Mouse (Mus musculus): ENCODE results near the gene Sacs.

Sacs gene

DNA sequence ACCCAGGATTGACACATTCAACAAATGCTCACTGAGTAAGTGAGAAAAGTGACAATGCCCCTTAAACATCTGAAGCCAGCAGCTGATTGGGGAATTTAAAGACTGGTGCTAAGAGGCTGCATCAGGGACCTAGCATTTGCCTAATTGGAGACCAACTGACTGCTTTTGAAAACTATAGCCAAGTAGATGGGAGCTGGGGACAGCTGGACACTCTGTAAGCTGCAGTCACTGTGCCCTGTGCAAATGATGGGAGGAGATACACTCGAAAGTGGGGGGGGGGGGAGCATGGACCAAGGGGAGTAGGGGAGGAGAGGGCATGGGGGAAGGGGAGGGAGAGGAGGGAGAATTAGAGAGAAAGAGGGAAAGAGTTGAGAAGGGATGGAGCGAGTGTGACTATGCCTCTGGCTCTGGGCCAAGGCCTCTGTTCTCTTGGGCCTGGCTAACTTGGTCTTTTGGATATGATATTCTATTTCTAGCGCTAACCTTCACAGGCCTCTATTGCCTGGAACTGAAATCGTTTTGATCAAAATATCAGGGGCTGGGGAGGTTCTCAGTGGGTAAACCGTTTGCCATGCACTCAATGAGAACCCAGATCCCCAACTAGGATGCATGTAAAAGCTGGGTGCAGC is 97.7 kb downstream of the Sacs start:
- in situ Hi-C loops (cut with MboI, MseI), result no loop called here

DNA sequence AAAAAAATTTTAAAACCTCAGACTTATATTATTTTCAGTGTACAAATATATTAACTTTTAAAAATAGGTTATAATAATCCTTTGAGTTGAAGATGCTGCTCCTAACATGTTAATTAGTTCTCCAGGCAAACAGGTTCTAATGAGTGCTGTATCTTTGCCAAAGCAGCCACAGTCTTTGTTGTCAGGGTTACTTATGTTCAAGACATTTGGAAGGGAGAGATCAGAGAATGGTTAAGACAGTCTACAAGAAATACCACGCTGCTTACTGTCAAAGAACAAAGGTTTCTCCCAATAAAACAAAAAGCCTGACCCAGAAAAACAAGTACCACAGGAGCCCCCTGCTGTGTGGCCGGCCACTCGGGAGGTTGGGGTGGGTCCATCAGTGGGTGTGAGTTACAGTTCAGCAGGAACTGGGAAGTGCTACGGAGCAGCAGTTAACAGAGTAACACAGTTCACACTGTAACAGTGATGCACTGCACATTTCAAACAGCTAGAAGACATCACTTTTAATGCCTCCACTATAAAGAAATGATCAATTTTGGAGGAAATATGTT is 98.9 kb downstream of the Sacs start:
- in situ Hi-C loops (cut with MboI, MseI), result no loop called here

- in situ Hi-C loops (cut with MboI, MseI), result no loop called here
Observed at GRCm38 (mm10) chr14:61238751-61239150, 100.5 kb downstream of the Sacs start.

DNA sequence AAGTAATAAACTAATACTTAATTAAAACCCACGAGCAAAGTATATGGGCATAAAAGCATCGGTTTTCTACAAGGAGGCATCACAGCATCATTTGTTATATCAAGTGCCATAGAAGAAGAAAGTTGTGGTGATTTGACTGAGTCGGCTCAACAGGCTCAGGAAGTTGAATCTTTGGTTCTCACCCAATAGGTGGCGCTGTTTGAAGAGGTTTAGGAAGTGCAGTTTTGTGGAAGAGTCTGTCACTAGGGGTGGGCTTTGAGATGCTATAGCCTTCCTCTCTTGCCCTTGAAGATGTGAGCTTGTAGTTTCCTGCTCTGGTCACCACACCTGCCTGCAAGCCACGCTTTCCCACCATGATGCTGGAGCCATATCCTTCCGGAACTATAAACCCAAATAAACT is 104.4 kb downstream of the Sacs start:
- in situ Hi-C loops (cut with MboI, MseI), result no loop called here

DNA sequence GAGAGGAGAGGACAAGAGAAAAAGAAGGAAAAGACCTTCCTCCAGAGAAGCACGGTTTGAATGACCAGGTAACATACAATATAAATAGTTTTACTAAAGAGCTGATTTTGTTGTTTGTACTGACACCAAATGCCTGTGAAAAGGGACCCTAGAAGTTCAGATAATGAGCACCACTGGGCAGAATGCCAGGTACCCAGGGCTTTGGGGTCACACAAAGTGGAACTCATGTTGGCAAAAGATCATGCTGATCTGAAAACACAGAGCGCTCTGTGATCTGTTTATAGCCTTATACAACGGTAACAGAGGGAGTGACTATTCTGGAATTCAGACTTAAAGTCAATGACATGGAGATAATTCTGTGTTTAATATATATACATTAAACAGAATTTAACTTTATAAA is 108.2 kb downstream of the Sacs start:
- in situ Hi-C loops (cut with MboI, MseI), result no loop called here

DNA sequence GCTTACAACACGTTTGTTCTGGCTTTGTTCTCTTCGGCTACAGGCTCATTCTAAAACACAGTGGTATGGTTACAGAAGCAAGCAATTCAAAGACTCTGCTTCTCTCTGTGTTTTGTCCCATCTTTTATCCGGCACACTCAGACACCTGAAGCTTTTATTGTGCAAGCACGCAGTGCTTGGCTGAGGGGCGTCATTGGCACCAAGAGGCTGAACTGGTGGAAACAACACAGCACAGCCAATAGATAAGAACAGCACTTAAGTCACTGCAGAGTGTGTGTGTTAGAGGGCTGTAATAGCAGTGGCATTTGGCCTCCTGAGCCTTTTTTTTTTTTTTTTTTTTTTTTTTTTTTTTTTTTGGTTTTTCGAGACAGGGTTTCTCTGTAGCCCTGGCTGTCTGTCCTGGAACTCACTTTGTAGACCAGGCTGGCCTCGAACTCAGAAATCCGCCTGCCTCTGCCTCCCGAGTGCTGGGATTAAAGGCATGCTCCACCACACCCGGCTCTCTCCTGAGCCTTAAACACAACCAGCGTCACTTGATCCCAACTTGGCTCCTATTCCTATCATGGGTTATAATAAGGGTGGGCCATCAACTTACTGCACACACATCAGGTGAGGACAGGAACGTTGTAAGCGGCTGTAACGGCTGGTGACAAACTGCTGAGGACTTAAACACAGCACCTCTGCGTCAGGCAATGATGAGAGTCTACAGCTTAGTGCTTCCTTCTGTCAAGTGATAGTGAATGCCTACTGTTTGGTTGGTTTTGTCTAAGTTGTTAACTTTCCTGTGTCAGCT is 114.5 kb downstream of the Sacs start:
- in situ Hi-C loops (cut with MboI, MseI), result no loop called here

- in situ Hi-C loops (cut with MboI, MseI), result no loop called here
Observed at GRCm38 (mm10) chr14:61258352-61258751, 120.1 kb downstream of the Sacs start, which contains the start of gene Sgcg. TSS of gene Sgcg (minus strand) at chr14:61258490.

DNA sequence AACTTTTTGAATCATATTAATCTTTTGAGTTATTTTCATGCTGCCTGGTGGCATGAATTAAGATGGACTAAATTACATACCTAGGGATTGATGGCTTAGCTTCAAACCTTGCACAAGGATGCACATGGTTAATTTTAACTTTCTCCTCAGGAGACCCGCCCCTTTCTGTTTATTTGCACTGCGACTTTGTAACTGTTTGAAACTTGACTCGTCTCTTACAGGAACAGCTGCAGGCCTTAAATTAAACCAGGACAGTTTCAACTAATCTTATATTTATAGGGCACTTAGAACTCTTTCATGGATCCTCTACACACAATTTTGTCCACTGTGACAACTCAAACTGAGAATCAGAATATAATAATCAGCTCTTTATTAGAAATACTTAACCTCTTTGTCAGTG is 120.8 kb downstream of the Sacs start:
- in situ Hi-C loops (cut with MboI, MseI), result no loop called here

DNA sequence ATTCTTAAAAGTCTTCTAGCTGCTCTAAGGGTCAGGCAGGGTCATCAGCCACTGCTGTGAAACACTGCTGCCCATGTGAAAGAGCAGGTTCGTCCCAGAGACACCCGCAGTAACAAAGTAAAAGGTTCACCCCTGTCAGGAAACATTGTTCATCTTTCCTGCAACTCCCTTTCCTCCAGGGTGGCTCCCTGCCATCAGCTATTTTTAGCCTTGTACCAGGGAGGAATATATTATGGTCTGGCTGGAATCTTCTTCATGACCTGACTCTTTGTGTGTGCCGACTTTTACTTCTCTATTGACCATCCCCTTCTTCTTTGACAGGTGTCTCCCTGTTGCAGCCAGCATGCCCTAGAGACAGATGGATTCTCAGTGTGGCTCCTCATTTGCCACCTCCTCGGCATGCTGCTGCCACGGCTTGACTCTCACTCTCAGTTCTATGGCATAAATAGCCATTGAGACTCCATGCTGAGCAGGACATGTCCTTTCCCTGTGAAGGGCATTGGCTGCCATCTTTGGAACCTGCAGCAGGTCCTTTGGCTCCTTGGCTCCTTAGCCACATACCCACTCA is 129.7 kb downstream of the Sacs start:
- in situ Hi-C loops (cut with MboI, MseI), result no loop called here

GRCm38 (mm10) chr14:61274414-61275198 is 136.3 kb downstream of the Sacs start:
- in situ Hi-C loops (cut with MboI, MseI), result no loop called here

GRCm38 (mm10) chr14:61277285-61277684 is 139.0 kb downstream of the Sacs start:
- in situ Hi-C loops (cut with MboI, MseI), result no loop called here

GRCm38 (mm10) chr14:61278676-61279300 is 140.5 kb downstream of the Sacs start:
- in situ Hi-C loops (cut with MboI, MseI), result no loop called here

GRCm38 (mm10) chr14:61288606-61289286 is 150.5 kb downstream of the Sacs start:
- in situ Hi-C loops (cut with MboI, MseI), result loop anchor here in 1 of 2 experiments (5.0 kb wide), 1 partner anchor 481 kb away; no protein-coding TSS in a partner anchor

All from T-helper 17 cell (primary cell).